Mouse (Mus musculus) kidney, embryonic 14.5 days (tissue): ENCODE measurements around the gene Col4a2. TPM values are rescaled to one million over a fixed set of nuclear protein-coding genes. Genes with fewer than 3 reads are reported as not detected.

ENCODE experiments used
- ATAC-seq: fragments of 200-750 bp; cut with Nextera tagmentation; 2 replicates; pipeline ENCODE4 v1.8.0; 2017; ENCODE audit warnings: moderate number of reproducible peaks, mild to moderate bottlenecking, moderate TSS enrichment, moderate library complexity; ENCODE audit not compliant: low FRiP score, low TSS enrichment
- H3K27ac ChIP-seq: fragments of 300-500 bp; sonication (generic); 2 replicates; pipeline ENCODE4 v1.5.1; 2014; ENCODE audit warnings: low read depth, mild to moderate bottlenecking, low read length, moderate library complexity, mixed read lengths
- H3K27me3 ChIP-seq: fragments of 300-500 bp; sonication (generic); 2 replicates; pipeline ENCODE4 v1.6.1; 2014; ENCODE audit warnings: mild to moderate bottlenecking, low read length; ENCODE audit not compliant: control insufficient read depth, insufficient read depth
- H3K36me3 ChIP-seq: fragments of 300-500 bp; sonication (generic); 2 replicates; pipeline ENCODE4 v1.6.1; 2014; ENCODE audit warnings: low read length, mixed read lengths; ENCODE audit not compliant: control insufficient read depth, insufficient read depth
- H3K4me1 ChIP-seq: fragments of 300-500 bp; sonication (generic); 2 replicates; pipeline ENCODE4 v1.6.1; 2014; ENCODE audit warnings: low read length, mixed read lengths; ENCODE audit not compliant: control insufficient read depth, insufficient read depth
- H3K4me2 ChIP-seq: fragments of 300-500 bp; sonication (generic); replicated peaks from 2 replicates; pipeline ENCODE4 v1.6.1; 2014; ENCODE audit warnings: low read depth, mild to moderate bottlenecking, low read length
- H3K4me3 ChIP-seq: fragments of 300-500 bp; sonication (generic); 2 replicates; pipeline ENCODE4 v1.5.1; 2014; ENCODE audit warnings: mild to moderate bottlenecking, low read length
- H3K9ac ChIP-seq: fragments of 300-500 bp; sonication (generic); 2 replicates; pipeline ENCODE4 v1.6.1; 2014; ENCODE audit warnings: low read depth, mild to moderate bottlenecking, low read length, moderate library complexity
- H3K9me3 ChIP-seq: fragments of 300-500 bp; sonication (generic); 2 replicates; pipeline ENCODE4 v1.6.1; 2016; ENCODE audit warnings: low read length; ENCODE audit not compliant: control insufficient read depth
- WGBS: fragments of 180-500 bp; shearing (Covaris S2); extraction: QIAGEN DNeasy Blood & Tissue Kit; methylation state at CpG from one replicate; pipeline ENCODE4 v1.1.7; 2014; 5-methylcytosine and 5-hydroxymethylcytosine counted together
- polyA plus RNA-seq: library from polyadenylated mRNA; unstranded; fragments of >200 nt; fragmentation: Nextera tagmentation; extraction: Ambion mirVana; gene quantifications from 2 replicates; pipeline ENCODE4 v1.2.1, GENCODE M21; 2014

Gene Col4a2
- polyA plus RNA-seq, 1 experiment from 2014 or later, result 82.2 TPM

DNA sequence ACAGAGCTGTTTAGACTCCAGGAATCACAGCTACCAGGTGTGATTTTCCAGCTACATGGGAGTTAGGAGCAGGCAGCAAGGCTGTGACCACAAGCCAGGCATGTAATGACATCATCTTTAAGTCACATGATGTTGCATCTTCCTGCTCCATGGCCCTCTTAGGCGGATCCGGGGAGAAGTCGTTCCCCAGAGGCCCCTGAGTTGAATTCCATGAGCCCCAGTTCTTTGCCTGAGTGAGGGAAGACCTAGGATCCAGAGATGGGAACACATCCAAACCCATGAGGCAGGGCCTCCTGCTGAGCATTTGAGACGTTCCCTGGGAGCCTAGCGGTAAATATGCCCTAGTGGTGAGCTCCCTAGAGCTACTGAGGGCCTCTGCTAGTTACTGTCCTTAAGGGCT, 99.8 kb downstream of the Col4a2 start:
- no peak overlapping the region for H3K4me3 ChIP-seq
- H3K9me3 ChIP-seq, result no peaks in the 10 kb centered on the region
- peaks cover 80% of the 10 kb centered on the region for H3K36me3 ChIP-seq
- H3K27ac ChIP-seq, result no peak overlapping the region
- ATAC-seq, result no peak
- H3K27me3 ChIP-seq, result no peaks in the 10 kb centered on the region
- 74% methylated on average over 5 of the region's 5 CpGs for WGBS
- H3K9ac ChIP-seq, result no peak overlapping the region
- no peaks in the 10 kb centered on the region for H3K4me1 ChIP-seq
- no peak overlapping the region for H3K4me2 ChIP-seq

DNA sequence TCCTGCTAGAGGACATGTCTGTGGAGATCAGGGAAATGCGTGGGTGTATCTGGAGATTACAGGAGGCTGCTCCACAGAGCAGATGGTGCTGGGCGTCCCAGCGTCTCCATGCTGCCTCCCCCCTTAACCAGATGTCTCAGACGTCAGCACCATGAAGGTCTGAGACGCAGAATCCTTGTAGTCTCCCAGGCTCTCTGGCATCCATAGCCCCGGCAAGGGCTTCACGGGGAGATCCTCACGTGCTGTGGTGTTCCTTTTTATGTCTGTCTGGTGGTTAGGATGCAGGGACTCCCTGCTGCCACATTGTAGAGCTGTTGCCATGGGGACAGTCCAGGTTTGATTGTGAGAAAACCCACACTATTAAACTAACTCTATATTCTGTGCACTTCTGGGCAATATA, 101.7 kb downstream of the Col4a2 start:
- Histone ChIP-seq H3K9me3 (no peaks in the 10 kb centered on the region), H3K27ac (no peak overlapping the region), H3K4me1 (no peaks in the 10 kb centered on the region), H3K4me2 (no peak overlapping the region), H3K27me3 (no peaks in the 10 kb centered on the region), H3K36me3 (peaks cover 66% of the 10 kb centered on the region), H3K9ac (no peak overlapping the region), H3K4me3 (no peak overlapping the region)
- no peak for ATAC-seq
- WGBS, result 48% methylated on average over 8 of the region's 8 CpGs

DNA sequence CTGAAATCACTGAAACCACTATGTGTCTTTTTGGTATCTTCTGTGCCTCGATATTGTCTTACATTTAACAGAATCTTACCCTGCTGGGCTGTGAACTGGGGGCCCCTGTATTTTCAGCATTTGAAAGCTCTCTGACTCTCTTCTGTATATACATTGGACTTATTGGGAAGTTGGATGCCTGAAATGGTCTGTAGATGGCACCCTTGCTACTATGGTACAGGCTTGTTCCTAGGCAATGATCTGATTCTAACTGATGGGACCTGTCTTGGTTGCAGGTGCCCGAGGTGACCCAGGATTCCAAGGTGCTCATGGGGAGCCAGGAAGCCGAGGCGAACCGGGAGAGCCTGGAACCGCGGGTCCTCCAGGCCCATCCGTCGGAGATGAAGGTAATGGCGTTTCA, 102.5 kb downstream of the Col4a2 start:
- H3K9me3 ChIP-seq, result no peaks in the 10 kb centered on the region
- WGBS, result 91% methylated on average over 10 of the region's 10 CpGs
- no peak overlapping the region for H3K27ac ChIP-seq
- no peak for ATAC-seq
- H3K27me3 ChIP-seq, result no peaks in the 10 kb centered on the region
- no peak overlapping the region for H3K4me2 ChIP-seq
- no peak overlapping the region for H3K9ac ChIP-seq
- H3K4me1 ChIP-seq, result no peaks in the 10 kb centered on the region
- peaks cover 60% of the 10 kb centered on the region for H3K36me3 ChIP-seq
- H3K4me3 ChIP-seq, result no peak overlapping the region

DNA sequence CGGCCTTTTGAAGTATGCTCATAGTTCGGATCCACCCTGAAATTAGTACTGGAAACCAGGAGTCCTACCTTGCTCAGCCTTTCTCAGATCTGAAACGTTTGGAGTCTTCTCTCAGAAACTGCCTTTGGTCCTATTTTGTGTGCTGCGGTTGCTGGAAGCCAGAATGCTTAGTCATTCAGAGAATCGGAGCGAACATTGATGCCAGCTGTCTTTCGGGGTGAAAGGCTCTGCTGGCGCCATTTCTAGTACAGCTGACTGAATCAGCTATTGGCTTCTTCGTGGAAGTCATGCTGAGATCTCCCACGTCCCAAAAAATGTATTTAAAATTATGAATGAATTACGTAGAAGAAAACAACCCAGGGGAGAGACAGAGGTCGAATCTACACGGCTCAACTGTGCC, 105.2 kb downstream of the Col4a2 start:
- H3K9ac ChIP-seq, result no peak overlapping the region
- H3K27me3 ChIP-seq, result no peaks in the 10 kb centered on the region
- WGBS, result 82% methylated on average over 13 of the region's 13 CpGs
- no peak overlapping the region for H3K4me3 ChIP-seq
- H3K4me2 ChIP-seq, result no peak overlapping the region
- H3K4me1 ChIP-seq, result no peaks in the 10 kb centered on the region
- H3K36me3 ChIP-seq, result peaks cover 62% of the 10 kb centered on the region
- no peak for ATAC-seq
- H3K27ac ChIP-seq, result no peak overlapping the region
- no peaks in the 10 kb centered on the region for H3K9me3 ChIP-seq

DNA sequence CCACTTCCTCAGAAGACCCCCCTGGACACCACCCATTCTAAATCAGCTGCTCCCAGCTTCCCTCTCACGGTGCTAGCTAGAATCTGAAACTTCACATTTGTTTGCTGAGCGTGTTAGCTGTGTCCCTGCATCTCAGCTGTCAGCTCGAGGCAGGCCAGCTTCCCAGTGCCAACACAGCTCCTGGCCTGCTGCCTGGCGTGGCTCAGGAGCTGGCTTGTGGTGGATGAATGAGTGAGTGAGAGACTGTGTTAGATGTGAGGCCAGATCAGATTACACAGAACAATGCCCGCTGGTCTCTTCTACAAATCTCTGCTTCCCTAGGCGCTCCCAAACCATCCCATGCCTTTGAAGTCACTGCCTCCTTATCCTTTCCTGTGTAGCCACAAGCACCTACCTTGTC, 106.6 kb downstream of the Col4a2 start:
- Histone ChIP-seq H3K4me3 (no peak overlapping the region), H3K27ac (no peak overlapping the region), H3K4me2 (no peak overlapping the region)

DNA sequence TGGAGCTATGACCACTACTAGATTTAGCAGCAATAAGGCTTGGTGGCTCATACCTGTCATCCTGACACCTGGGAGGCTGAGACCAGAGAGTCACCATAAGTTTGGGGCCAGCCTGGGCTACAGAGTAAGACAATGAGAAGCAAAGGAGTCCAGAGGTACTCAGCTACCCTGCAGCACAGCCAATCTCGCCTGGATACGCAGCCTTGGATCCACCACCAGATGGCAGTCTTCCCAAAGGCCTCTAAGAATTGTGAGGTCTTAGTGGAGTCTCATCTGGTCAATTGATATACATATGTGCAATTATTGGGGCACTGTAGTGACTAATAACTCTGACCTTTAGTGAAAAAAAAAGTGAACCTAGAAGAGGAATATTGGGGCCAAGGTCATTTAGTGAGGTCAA, 107.0 kb downstream of the Col4a2 start:
- no peaks in the 10 kb centered on the region for H3K27me3 ChIP-seq
- no peak overlapping the region for H3K9ac ChIP-seq
- H3K4me1 ChIP-seq, result no peaks in the 10 kb centered on the region
- WGBS, result 24% methylated on average over 2 of the region's 2 CpGs
- no peak overlapping the region for H3K4me3 ChIP-seq
- ATAC-seq, result peak; percentile 61; the same call in 1 of the 2 replicates
- H3K27ac ChIP-seq, result no peak overlapping the region
- H3K36me3 ChIP-seq, result peaks cover 54% of the 10 kb centered on the region
- H3K9me3 ChIP-seq, result no peaks in the 10 kb centered on the region
- no peak overlapping the region for H3K4me2 ChIP-seq

More for the DNA sequence above, 106.6 kb downstream of the Col4a2 start:
- no peaks in the 10 kb centered on the region for H3K4me1 ChIP-seq
- H3K27me3 ChIP-seq, result no peaks in the 10 kb centered on the region
- no peaks in the 10 kb centered on the region for H3K9me3 ChIP-seq
- 0 out of 2 replicates have a peak, but pooled peaks have one; percentile 11 for ATAC-seq
- H3K9ac ChIP-seq, result no peak overlapping the region
- 33% methylated on average over 6 of the region's 6 CpGs for WGBS
- H3K36me3 ChIP-seq, result peaks cover 58% of the 10 kb centered on the region

DNA sequence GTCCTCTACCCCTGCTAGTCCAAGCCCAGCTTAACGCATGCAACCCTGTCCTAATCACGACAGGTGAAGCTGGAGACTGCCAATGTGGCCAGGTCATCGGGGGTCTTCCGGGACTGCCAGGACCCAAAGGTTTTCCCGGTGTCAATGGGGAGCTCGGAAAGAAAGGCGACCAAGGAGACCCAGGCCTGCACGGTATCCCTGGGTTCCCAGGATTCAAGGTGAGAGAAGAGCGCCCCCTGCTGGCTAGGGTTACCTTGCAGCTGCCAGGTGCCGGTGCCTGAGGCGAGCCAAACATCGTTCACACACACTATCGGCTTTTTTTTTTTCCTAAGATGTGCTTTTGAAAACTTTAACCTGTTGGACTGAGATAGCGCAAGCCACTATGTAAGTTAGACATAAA, 108.5 kb downstream of the Col4a2 start:
- no peaks in the 10 kb centered on the region for H3K27me3 ChIP-seq
- WGBS, result 57% methylated on average over 14 of the region's 14 CpGs
- no peaks in the 10 kb centered on the region for H3K4me1 ChIP-seq
- no peak overlapping the region for H3K9ac ChIP-seq
- peaks cover 57% of the 10 kb centered on the region for H3K36me3 ChIP-seq
- no peak overlapping the region for H3K4me3 ChIP-seq
- no peak for ATAC-seq
- H3K9me3 ChIP-seq, result no peaks in the 10 kb centered on the region
- no peak overlapping the region for H3K4me2 ChIP-seq
- no peak overlapping the region for H3K27ac ChIP-seq

DNA sequence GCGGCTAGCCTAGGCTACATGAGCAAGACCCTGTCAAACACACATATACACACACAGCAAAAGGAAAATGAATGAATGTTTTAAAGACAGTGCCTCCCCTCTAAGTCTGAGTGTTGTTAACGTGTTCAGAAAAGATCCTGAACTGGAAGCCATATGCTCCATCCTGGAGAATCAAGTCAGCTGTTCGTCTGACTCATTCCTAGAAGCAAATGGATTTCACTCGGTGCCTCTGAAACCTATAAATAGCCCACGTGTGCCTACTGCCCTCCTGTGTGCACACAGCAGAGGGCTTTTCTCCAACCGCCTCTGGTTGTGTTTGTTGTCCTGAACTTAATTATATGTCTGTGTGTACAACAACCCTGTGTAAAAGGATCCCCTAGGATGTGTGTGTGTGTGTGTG, 109.4 kb downstream of the Col4a2 start:
- 86% methylated on average over 6 of the region's 6 CpGs for WGBS
- peaks cover 55% of the 10 kb centered on the region for H3K36me3 ChIP-seq
- no peaks in the 10 kb centered on the region for H3K27me3 ChIP-seq
- H3K4me1 ChIP-seq, result no peaks in the 10 kb centered on the region
- no peak for ATAC-seq
- H3K9me3 ChIP-seq, result no peaks in the 10 kb centered on the region
- no peak overlapping the region for H3K4me2 ChIP-seq
- H3K4me3 ChIP-seq, result no peak overlapping the region
- H3K9ac ChIP-seq, result no peak overlapping the region
- H3K27ac ChIP-seq, result no peak overlapping the region

DNA sequence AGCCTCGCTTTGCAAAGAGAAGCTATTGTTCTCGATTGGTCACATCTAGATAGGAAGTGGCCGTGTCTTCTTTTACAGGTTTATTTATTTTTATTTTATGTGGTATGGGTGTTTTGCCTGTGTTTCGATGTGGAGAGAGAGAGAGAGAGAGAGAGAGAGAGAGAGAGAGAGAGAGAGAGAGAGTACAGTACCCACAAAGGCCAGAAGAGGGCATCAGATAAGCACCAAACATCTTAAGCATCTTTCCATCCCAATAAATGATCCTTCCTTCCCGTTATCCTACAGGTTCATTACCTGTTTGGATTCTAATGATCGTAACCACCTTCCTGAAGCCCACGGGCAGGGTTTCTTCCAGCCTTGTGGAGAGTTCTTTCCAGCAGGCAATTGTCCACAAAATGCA, 110.5 kb downstream of the Col4a2 start:
- H3K27me3 ChIP-seq, result no peaks in the 10 kb centered on the region
- no peak overlapping the region for H3K4me2 ChIP-seq
- no peak overlapping the region for H3K4me3 ChIP-seq
- ATAC-seq, result no peak
- H3K4me1 ChIP-seq, result no peaks in the 10 kb centered on the region
- H3K27ac ChIP-seq, result no peak overlapping the region
- H3K9ac ChIP-seq, result no peak overlapping the region
- no peaks in the 10 kb centered on the region for H3K9me3 ChIP-seq
- peaks cover 61% of the 10 kb centered on the region for H3K36me3 ChIP-seq
- 77% methylated on average over 7 of the region's 7 CpGs for WGBS

DNA sequence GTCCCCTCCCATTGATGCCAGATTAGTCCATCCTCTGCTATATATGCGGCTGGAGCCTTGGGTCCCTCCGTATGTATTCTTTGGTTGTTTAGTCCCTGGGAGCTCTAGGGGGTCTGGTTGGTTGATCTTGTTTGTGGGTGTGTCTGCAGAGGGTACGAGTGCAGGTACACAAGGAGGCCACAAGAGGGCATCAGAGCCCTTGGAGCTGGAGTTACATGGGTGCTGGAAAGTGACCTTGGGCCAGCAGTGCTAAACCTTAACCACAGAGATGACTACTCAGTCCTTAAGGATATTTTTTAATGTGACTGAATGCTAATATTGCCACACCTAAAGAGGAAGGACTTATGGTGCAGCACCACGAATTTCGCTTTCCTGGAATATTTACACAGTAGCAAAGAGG, 118.1 kb downstream of the Col4a2 start:
- no peaks in the 10 kb centered on the region for H3K9me3 ChIP-seq
- WGBS, result 64% methylated on average over 5 of the region's 5 CpGs
- no peak overlapping the region for H3K4me3 ChIP-seq
- H3K4me2 ChIP-seq, result no peak overlapping the region
- peaks cover 80% of the 10 kb centered on the region for H3K36me3 ChIP-seq
- H3K9ac ChIP-seq, result no peak overlapping the region
- H3K27me3 ChIP-seq, result no peaks in the 10 kb centered on the region
- no peaks in the 10 kb centered on the region for H3K4me1 ChIP-seq
- peak; percentile 35; the same call in 1 of the 2 replicates for ATAC-seq
- H3K27ac ChIP-seq, result no peak overlapping the region
